Mouse (Mus musculus) cortical plate, adult 2 months (tissue): ENCODE data around the gene Fev.

Experiments used
- CTCF ChIP-seq: fragments of 200-500 bp; IDR thresholded peaks from 2 replicates; pipeline ENCODE4 v1.5.1; 2011; ENCODE audit warnings: mild to moderate bottlenecking, control low read depth, low read length; ENCODE audit not compliant: insufficient read depth; ENCODE audit errors: extremely low read depth
- POLR2A ChIP-seq: fragments of 200-500 bp; IDR thresholded peaks from 2 replicates; pipeline ENCODE4 v1.6.1; 2011; ENCODE audit warnings: mild to moderate bottlenecking, low read length, control low read depth; ENCODE audit not compliant: insufficient read depth; ENCODE audit errors: extremely low read depth

- TF ChIP-seq CTCF (no peak), POLR2A (no peak)
These were observed 12.8 kb upstream of the Fev start for GRCm38 (mm10) chr1:74897976-74898375.
